Mouse (Mus musculus) right cerebral cortex, postnatal 14 days (tissue): ENCODE results near the gene Mrgprb4.

Experiments used
- DNase-seq: peaks from one replicate; pipeline ENCODE4 v3.0.0; 2022

The Mrgprb4 gene

DNA sequence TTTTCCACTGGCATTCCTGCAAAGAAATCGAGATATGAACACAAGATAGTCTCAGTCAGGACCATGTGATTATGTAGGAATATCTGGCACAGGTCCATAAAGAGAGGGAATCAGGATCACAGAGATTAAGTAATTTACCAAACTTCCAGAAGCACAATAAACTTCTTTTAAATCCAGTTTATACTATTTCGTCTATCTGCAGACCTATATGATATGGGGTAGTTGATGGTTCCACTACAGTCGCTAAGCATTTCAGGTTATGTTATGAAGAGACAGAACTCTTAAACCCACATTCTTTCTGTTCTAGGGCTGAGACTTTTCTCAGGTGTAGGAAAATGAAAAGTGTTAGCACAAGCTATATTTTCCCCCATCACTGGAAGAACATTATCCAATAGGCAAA lies at the start of gene Mrgprb4:
TSS of gene Mrgprb4 (minus strand) at position 101 of the 400 bp plus-strand sequence.
- no peak for DNase-seq

DNA sequence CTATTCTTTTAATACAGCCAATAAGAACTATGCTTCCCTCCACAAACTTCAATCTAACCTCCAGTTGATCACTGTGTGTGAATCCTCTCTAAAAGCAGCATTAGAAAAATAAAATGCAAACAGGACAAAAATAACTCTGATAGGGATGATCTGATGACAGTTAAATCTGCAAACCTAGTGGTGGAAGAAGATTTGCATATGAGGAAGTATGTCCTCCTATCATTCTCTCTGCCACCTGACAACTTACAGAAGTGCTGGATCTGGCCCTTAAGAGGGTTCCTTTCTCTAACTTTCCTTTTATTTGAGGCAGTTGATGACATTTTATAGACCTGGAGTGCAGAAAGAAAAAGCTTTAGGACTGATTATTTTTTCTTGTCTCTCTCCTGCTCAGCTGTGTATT lies 27.0 kb upstream of the Mrgprb4 start:
- DNase-seq, result no peak

DNA sequence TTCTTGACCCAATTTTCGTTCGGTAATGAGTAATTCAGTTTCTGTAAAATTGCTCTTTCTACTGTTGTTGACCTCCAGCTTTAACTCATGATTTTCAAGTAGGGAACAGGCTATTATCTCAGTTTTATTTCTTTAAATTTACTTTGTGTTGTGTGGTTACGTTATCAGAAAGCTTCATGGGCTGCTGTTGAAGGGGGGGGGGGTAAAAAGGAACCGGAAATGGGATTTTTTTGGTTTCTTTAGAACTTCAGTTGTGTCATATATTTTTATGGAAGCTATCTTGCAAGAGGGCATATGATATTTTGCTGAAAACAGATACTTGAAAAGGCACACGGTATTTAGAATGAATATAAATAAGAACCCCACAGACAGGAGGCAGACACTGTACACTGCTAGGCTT lies 26.0 kb upstream of the Mrgprb4 start:
- DNase-seq, result no peak

DNA sequence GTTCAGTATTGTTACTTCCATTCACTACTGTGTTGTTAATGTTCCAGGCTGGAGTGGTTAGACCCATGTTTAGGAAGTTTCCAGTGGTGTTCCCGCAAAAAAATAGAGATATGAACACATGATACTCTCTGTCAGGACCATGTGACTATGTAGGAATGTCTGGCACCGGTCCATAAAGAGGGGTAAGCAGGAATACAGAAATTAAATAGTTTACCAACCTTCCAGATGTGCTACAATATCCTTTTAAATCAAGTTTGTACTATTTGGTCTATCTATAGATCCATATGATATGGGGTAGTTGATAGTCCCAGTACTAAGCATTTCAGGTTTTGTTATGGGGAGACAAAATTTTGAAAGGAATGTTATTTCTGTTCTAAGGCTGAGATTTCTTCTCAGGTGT lies 30.2 kb downstream of the Mrgprb4 start, which contains the start of gene Mrgprb5:
TSS of gene Mrgprb5 (minus strand) at position 101 of the 400 bp plus-strand sequence.
- no peak for DNase-seq

DNA sequence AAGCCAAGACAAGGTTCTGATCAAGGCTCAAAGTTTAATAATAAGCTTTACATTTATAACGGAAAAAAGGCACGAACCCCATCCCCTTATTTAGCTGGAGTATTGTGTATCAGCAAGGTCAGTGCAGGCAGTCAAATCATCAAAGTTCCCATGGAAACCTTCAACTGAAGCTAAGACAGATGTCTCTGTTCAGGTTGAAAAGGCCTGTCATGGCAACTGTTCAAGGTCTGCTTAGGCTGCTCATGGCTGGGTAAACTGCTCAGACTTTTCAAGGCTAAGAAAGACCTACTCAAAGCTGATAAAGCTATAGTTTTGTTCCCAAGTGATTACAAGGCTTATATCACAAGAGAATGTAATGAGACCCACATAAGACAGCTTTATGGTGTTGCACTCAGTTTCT lies 31.6 kb downstream of the Mrgprb4 start:
- DNase-seq, result no peak
